Mouse (Mus musculus) gastrocnemius, postnatal 10 days (tissue): ENCODE data around the gene Cdh26. TPM values are rescaled to one million over a fixed set of nuclear protein-coding genes. Genes with fewer than 3 reads are reported as not detected.

Source experiments
- DNase-seq: peaks from one replicate; pipeline ENCODE4 v3.0.0; 2021; ENCODE audit warnings: mixed read lengths
- long read RNA-seq, 2 experiments: library from polyadenylated mRNA; stranded (forward); transcript quantifications; one replicate each; pipeline ENCODE4 v2.0.0; 2021
- total RNA-seq, 2 experiments: library from RNA; stranded (reverse); gene quantifications; 2 replicates each; pipeline ENCODE4 v1.2.3; 2021

Cdh26 gene
- total RNA-seq, result under 1 TPM in 1 of 2 experiments, not detected in 1; 0.09 TPM
- long read RNA-seq, experiment 1, partial matches to known transcripts, result 1 of 1 reads
- long read RNA-seq, experiment 1, other reads (novel, unspliced or antisense), result 0 of 1 reads
- long read RNA-seq, experiment 2, result 0 reads

DNA sequence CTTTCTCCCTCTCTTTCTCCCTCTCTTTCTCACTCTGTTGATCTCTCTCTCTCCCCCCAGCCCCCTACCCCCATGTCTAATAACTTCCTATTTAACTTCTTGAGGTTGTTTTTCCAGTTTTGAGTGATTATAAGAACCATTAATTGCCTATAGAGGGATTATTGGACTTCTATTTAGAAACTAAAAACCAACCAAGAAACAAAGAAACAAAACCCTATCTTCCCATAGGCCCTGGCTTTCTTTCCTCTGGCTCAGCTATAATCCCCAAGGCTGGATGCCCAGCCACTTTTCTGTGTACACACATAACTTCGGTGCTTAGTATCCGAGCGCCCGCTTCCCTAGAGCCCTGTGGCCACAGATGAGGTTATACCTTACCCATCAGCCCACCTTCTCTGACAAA, at the start of gene Cdh26:
TSS of gene Cdh26 (plus strand) at position 301 of the 400 bp plus-strand sequence.
- no peak for DNase-seq

DNA sequence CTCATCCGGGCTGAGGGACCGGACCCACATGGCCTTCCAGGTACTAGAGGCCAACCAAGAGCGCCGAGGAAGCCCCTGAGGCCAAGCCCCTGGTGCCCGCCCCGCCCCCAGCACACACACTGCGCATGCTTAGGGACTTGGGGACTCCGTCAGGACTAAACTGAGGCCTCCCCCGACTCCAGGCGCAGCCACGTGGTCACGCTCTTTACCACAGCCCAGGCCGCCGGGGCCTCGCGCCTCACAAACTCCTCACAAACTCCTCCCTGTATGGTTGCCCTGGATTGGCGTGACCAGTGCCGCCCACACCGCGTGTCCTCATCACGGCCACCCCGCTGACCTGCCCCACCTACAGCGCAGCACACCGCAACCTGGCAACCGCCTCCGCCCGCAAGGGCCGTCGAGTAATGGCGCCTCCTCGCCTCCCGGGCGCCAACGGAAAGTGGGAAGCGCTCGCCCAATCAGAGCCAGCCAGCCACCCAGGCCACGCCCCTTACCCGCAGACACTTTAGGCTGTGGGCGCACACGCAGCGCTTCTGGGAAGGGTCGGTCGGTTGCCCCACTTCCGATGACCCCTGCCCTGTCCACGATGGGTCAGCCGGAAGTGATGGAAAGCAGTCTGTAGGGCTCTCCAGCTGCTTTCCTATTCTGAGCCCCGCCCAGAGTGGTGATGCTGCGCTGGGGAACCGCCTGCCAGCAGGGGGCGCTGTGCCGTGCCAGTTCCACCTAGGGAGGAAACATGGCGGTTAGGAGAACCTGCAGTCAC, 23.1 kb upstream of the Cdh26 start, which contains the start of gene Sycp2:
TSS of gene Sycp2 (minus strand) at position 633 of the 763 bp plus-strand sequence.
- DNase-seq, result no peak

DNA sequence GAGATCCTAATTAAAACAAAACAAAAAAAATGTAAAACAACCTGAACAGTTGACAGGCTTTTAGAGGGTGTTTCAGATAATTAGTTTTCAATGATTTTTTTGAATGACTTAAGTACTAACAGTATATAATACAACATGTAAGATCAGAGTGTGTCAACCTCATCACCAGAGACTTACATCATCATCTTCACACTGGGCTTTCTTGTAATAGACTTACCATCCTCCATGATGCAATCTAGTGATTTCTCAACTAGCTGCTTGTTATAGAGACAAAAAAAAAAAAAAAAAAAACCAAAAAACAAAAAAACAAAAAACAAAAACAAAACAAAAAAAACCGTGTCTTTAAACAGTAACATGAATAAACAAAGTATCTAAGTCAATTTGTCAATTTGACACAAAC, 21.3 kb upstream of the Cdh26 start:
- DNase-seq, result no peak

DNA sequence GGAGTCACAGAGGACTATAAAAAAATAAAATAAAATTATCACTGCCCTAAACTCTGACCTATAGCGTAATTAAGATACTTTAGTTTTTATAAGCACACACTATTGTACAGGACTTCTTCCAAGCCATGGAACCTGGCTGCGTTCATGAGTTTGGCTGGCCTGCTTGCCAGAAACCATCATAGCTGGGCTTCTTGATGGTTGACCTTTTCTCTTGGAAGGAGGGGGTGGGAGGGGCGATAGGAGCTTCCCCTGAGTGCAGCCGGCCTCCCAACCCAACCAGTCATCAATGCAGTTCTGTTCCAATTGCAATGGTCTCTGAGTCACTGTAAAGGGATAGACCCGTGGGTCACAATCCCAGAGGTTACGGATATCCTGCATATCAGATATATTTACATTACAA, 20.0 kb upstream of the Cdh26 start:
- no peak for DNase-seq

DNA sequence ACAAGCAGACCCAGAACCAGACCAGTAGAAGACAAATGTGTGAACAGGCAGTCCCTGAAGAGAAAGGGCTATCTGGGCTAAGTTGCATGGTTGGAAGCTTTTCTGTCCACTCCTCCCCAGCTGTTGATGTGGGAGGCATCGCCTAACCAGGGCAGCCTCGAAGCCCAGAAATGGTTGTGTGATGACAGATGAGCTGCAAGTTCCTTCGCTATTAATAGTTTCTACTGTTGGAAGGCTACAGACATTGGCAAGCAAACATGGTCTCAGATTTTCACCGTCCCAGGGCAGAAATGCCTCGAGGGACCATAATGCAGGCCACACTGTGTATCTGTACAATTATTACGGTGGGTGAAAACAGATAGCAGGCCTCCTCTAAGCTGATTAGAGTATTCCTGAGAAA, 17.7 kb upstream of the Cdh26 start:
- DNase-seq, result peak; percentile 45

DNA sequence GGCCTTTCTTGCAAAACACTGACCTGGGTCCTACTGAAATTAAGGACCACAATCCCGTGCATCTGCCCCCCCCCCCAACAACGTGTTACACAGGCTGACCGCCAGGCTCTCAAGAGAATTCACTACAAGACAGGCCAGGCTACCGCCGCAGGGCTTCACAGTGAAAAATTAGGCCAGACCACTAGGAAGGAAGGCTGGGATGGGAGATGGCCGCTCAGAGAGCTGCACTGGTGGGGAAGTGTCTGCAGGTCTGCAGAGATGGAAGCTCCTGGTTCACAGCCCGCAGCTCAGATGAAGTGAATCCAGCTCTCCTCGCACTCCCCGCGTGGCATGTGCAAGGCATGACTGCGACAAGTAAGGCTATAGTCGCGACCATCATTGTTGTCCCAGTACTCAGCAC, 17.2 kb upstream of the Cdh26 start:
- no peak for DNase-seq

DNA sequence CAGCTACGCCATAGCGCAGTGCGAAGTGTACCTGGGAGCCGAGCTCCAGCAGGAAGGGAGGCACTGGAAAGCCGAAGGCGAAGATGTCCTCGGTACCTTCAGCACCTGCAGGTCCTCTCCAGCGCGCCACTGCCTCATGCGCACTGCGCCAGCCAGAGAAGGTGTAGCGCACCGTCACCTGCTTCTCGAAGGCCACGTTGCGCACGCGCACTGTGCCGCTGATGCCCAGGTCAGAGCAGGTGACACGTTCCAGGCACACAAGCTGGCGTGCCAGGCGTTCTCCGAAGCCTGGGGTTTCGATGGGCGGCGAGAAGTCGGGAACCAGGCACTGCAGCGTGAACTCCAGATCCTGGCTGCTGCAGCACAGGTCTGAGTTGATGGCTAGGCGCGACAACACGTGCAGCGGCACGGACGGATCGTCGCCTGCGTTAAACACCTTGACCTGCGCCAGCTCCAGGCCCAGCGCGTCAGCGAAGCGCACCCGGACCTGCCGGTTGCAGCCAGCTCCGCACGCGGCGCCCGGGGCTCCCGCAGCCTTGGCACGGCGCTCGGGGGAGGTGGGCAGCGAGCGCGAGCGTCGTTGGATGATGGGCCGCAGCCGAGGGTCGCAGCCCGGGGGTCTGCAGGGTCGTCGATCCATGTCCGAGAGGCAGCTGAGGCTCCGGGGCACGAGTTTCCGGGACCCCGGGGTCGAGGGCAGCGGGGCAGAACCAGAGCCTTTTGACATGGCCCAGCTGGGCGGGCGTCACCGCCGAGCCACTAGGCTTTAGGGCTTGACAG, 16.7 kb upstream of the Cdh26 start:
- DNase-seq, result peak; percentile 37

DNA sequence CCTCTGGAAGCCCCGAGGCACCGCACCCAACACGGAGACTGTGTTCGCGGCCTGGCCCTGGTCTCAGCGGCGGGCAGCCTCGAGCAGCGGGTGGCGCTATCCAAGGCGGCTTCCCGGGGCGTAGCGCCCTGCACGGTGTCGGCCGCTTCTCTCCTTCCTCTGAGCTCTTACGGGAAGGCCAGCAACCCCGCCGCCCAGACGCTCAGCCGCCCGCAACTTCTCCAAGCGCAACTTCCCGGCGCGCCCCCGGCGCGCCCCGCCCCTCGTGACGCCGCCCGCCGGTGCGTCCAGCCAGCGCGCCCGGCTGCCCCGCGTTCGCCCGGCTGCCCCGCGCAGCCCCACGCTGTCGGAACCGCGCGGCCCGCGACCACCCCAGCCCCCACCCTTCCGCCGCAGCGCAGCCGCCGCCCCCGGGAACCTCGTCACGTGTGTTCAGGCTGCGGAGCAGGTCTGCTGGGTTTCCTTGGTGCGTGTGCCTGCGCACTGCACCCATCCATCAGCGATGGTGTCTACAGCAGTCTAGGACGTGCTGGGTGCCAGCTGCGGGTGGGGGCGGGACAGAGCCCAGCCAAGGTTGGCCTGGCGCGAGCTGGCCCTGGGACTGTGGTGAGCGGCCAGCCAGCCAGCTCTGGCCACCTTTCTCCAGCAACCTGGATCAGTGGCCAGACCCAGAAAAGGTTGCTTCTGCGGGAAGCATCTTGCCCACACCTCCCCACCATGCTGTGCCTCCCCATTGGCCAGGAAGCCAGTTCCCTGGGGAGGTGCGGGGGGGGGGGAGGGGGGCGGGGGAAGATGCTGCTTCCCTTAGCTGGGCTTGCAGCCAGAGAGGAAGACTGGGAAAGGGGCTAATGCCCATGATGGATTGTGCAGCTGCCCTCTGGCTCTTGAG, 15.8 kb upstream of the Cdh26 start, which contains the start of the genes Ppp1r3d and Fam217b:
TSS of gene Ppp1r3d (minus strand) at position 212 of the 889 bp plus-strand sequence.
TSS of gene Fam217b (plus strand) at position 264 of the 889 bp plus-strand sequence.
- peak; percentile 64 for DNase-seq

DNA sequence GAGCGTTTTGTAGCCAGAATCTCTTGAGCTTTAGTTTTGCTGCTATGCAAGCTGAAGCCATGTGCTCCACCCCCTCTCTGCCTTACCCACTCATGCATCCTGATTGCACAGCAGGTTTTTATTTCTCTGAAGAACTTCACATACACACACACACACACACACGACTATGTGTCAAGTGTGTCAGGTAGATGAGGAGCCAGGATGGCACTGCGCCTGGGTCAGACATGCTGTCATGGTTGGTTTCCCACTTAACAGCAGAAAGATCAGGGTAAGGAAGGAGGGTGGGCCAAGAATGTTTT, 15.2 kb upstream of the Cdh26 start:
- no peak for DNase-seq

DNA sequence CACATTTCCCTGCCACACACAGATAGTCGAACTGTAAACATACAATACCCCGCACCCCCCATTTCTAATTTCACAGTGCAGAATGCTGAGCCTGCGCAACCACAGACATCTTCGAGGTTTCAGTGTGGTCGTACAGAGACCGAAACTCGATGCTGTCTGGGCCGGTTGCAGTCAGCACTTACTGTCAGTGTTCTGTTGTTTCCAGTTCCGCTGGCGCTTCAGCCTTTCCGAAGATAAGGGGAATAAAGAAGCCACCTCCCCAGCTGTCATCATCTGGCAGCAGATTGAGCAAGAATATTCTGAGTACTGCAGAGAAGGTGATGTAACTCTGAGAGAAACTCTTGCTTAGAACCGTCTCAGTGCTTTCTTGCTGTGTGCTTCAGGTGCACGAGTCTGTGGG, 13.9 kb upstream of the Cdh26 start:
- no peak for DNase-seq

DNA sequence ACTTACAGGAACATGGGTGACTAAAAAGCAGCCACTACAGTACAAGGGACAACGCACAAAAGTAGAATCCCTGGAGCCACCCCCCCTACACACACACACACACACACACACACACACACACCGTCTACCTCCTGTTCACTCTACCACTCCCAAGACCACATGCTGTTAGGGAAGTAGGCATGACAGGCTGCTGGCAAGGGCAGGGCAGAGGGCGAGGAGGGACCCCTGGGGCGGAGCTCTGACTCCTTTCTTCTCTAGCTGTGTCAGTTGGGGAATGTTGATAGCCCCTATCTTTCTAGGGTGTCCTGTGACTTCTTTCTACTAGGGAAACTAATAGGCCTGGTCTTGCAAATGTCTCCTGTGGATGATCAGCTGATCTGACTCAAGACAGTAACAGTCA, 13.4 kb upstream of the Cdh26 start:
- DNase-seq, result no peak

DNA sequence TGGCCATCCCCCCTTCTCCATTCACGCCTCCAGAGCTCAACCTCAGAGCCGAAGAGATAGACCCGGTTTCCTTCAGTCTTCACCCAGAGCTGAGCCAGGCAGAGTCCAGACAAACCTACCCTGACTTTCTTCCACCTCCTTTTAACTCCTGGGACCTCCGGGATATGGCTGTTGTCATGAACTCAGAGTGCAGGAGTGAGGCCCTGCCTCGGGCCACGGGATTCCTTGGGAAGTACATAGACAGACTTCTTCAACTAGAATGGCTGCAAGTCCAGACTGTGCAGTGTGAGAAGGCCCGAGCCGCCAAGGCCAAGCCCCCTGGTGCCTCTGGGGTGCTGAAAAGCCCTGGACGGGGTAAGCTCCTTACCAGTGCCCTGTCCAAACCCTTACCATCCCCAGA, 9.8 kb upstream of the Cdh26 start:
- no peak for DNase-seq

DNA sequence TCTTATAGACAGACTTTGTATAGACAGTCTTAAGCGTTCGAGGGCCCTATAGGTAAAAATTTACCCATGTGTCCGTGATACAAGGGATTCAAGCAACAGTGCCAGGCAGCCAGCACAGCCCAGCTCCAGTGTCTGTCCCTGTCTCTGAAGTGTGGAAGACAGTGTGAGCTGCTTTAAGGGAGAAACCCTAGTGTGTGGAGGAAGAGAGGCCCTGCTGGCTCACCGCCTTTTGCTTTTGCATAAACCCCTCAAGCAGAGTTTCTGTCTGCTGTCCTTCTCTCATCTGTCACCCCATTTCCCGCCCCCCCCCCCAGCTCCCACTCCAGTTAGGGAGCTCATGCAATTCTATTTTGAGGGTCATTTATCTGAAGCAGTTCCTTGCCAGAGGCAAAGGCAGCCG, 8.7 kb upstream of the Cdh26 start:
- DNase-seq, result no peak

DNA sequence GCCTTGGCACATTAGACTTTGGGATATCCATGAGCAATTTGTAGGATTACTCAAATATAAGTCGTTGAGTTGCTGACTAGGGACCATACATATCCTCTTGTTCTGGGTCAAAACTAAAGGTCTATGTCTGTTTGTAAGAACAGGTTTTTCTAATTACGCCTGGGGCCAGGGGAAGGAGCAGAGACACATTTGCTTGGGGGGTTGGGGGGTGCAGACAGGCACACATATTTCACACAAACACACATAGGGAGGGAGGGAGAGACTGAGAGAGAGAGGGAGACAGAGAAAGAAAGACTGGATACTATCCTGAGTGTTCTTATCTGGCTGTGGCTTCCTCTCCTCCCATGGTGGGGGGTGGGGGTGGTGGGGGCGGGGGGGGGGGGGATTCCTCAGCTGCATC, 8.1 kb upstream of the Cdh26 start:
- no peak for DNase-seq

DNA sequence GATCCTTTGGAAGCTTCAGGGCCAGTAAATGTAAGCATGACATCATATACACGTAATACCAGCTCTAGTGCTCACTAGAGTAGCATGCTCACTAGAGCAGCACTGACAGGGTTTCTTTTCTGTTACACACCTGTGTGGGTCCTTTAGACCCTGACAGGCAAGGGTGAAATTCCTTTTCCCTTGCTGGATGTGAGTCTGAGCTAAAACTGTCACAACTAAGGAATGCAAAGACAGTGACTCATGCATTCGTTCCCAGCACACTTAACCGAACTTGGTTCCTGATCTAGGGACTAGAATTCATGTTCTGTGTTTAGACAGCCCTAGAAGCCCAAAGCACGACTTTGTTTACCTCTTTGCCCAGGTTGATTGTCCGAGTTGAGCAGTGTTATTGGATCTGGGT, 7.1 kb upstream of the Cdh26 start:
- no peak for DNase-seq

DNA sequence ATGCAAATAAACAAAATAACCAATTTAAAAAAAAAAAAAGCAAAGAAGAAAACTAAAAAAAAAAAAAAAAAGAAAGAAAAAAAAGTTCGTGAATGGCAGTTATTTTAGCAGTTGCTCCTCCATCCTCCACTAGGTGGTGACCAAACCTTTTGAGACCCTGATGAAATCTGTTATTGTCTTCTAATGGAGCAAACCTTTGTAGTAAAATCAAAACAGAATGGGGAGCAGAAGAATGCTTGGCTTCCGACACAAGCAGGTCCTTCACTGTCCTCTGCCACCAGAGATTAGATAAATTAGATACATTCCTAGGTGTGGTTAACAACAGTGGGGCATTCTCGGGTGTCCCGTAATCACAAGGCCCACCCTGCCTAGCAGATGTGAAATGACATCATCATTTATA, 4.1 kb upstream of the Cdh26 start:
- peak; percentile 3 for DNase-seq

DNA sequence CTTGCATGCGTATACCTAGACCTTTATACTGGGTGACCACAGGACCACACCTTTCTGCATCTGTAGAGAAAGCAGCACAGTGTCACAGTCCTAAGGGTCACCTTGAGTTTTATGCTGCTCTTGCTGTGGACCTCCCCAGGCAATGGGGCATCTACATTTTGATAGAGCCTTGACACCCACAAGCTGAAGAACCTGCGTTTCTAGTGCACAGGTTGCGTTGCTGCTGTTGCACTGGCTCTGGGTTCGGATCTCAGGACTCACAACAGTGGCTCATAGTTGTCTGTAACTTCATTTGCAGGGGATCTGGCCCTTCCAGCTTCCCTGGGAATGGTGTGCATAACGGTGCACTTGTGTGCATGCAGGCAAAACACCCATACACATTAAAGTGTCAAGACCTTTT, 3.1 kb upstream of the Cdh26 start:
- no peak for DNase-seq

DNA sequence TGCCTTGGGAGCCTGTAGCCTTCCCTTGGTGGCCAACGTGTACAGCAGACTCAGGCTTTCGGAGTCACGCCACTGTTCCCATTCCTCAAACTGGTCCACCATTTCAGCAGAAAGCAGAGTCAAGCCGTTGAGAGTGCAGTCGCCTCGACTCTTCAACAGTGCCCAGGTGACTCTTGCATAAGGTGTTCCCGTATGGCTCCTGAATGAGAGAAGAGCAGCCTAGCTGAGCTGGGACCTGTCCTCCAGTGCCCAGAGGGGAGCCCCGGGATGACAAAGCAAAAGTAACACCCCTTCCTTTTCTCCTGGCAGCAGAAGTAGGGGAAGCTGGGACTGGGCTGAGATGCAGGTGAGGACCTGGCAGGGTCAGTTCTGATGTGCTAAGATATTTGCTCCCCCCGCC, 2.1 kb upstream of the Cdh26 start:
- no peak for DNase-seq

DNA sequence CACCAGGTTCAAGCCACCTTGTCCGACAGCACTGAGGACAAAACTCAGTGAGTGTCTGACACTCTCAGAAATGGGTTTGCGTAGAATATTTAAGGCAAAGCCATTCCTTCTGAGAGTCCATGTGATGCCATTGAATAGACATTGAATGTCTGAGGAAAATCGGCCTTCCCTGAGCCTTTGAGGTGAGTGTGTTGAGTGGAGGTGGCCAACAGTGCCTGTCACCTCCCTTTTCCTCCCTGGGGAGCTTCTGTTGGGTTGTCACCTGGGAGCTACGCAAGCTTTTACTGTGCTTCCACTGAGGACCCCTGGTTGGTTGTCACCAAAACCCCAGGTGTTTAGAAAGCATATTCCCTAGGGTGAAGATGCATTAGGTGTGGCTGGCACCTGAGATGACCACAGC, 1.7 kb upstream of the Cdh26 start:
- DNase-seq, result no peak

DNA sequence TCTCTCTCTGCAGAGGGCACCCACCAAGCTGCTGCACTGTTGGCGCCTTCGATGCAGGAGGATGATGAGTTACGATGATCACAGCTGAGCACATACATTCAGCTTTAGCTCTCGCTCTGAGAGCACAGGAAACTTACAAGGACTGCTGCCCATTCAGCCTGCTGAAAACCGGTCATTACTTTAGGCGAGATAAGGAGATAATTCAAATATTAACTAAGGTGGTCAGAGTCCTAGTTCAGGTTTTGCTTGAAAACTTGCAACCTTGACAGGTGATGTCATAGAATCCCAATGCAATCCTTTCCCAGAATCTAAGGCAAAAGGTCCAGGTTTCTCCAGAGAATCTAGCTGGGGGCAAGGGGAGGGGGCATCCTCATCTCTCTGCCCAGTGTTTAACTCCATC, 905 bp upstream of the Cdh26 start:
- DNase-seq, result no peak

DNA sequence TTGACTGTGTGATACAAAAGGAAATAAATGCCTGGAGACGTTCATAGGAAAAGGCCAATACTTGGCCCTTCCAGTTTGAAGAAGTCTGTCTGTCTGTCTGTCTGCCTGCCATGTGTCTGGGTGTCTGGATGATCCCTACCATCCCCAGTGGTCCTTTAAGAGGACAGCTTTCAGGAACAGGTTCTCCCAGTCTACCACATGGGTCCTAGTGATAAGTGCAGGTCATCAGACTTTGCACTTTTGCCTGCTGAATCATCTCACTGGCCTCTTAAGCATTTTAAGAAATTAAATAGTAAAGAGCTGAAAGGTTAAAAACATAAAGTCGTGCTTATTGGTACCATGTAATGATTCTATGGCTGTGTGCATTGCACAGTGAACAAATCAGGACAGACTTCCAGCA, 3.2 kb downstream of the Cdh26 start:
- DNase-seq, result no peak

DNA sequence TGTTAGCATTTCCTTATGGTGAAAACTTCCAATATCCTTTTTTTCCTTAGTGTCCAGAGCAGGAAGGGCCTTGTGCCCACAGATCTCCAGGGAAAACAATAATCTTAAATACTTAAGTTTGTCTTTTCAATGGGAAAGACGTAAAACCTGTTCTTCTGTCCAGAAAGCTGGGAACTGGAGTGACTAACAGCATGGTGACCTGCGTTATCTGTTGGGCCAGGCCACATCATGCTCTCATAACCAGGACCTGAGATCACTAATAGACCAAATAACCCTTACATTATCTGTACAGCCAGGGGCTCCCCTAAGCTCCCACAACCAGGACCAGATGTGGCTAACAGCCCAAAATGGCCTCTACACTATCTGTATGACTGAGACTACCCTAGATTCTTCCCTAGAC, 3.6 kb downstream of the Cdh26 start:
- DNase-seq, result no peak

DNA sequence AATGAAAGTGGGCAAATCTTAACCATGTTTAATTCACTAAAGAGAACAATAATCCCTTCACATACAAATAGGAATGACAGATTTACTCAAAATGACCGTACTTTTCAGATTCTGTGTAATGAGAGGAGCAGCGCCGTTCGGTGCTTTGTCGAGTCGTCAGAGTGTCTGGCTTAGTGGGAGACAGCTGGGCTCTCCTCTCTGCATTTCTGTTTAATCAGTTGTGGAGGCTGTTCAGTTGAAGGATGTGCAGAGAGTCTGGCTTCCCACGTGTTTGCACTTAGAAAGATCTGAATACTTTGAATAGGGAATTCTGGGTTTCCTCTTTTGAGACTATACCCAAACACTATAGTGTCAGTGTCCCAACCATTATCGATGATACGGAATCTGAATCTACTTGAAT, 7.0 kb downstream of the Cdh26 start:
- no peak for DNase-seq
